ENCODE assay signal across 15 mouse cellular contexts in genomic region chr10:111134412-111134957, GRCm38 (mm10). TPM values are rescaled to one million over a fixed set of nuclear protein-coding genes. Genes with fewer than 3 reads are reported as not detected.
DNase-seq lines count a peak whose midpoint lies in the region.
"Had no signal": no experiment of that assay in that cellular context is flagged by ENCODE, and none has a peak within 500 bp of the region (broad histone marks: within the 10 kb centered on the region; RNA-seq: fewer than 3 reads in every experiment).

No protein-coding gene starts in this region.

- intact Hi-C loops in heart, postnatal 10 days (cut with DNase I), result no loop called here
- intact Hi-C loops in left cerebral cortex, postnatal 36 days (cut with DNase I), result no loop called here

- peak; percentile 44 for DNase-seq in heart, adult 11 months
- no peak for DNase-seq in heart, postnatal 10 days
- peak; percentile 48 for DNase-seq in lung, postnatal 36 days
- no peak for DNase-seq in lung, postnatal 10 days
- DNase-seq in left cerebral cortex, postnatal 36 days (ENCODE audit: low spot score in 2 of 2), result peak; percentile 30 to 61
- peak; percentile 27 to 32 for DNase-seq in right cerebral cortex, postnatal 36 days (ENCODE audit: low spot score in 2 of 2)
- no peak for DNase-seq in layer of hippocampus, adult 11-12 months (ENCODE audit: low spot score)
- no peak for DNase-seq in adrenal gland, postnatal 25 days
- DNase-seq: adrenal gland, postnatal 10 days; cerebellum, adult 9-10 months; forebrain, postnatal 0 days; gastrocnemius, postnatal 25 days; heart, postnatal 4 days; lung, embryonic 14.5 days; thymus, adult 18-20 months had no signal

RNA-seq across cellular contexts. Expression of gene Osbpl8, which starts 30.1 kb away (rescaled TPM):
- 10 to 100 TPM; 82.1 to 88.1 TPM for total RNA-seq in heart, postnatal 10 days (2021)
- total RNA-seq in left cerebral cortex, postnatal 36 days (2021), result 10 to 100 TPM; 83.9 to 99.7 TPM
- 24.6 and 30.1 TPM in 2 replicates for total RNA-seq in adrenal gland, postnatal 25 days (2021)

Comparison
In these comparisons a context has a peak if more than half of its experiments do, and no peak if none do; other contexts are left out.
1. DNase-seq: peak in heart, adult 11 months (single experiment), lung, postnatal 36 days (single experiment), left cerebral cortex, postnatal 36 days (2 of 2) and right cerebral cortex, postnatal 36 days (2 of 2); none in heart, postnatal 10 days (0 of 2), lung, postnatal 10 days (single experiment), layer of hippocampus, adult 11-12 months (single experiment) and adrenal gland, postnatal 25 days (single experiment).